Mouse (Mus musculus): ENCODE measurements around the gene Aph1b. TPM values are rescaled to one million over a fixed set of nuclear protein-coding genes. Genes with fewer than 3 reads are reported as not detected.
A peak's percentile ranks its signal among the peaks of the same experiment; 100 is the strongest.
"Not testable (repeated sequence)": the region's sequence is repeated elsewhere in the genome, so short reads cannot be mapped to it uniquely, and the experiment has no call there.

Aph1b gene
- 22.5 and 23.2 TPM in 2 replicates for polyA plus RNA-seq (2015; fragmentation: Nextera tagmentation; extraction: Ambion mirVana)

GRCm38 (mm10) chr9:66795464-66796324, at the start of gene Aph1b:
Gene Aph1b, minus strand, starts transcription at chr9:66795490.
- H3K27ac ChIP-seq: peak within 1 kb of the TSS; percentile 94
- peak within 1 kb of the TSS; percentile 67 for H3K4me3 ChIP-seq
- no peaks in the 10 kb centered on the region for H3K9me3 ChIP-seq
- H3K4me1 ChIP-seq (replicated peaks): peaks cover 12% of the 10 kb centered on the region
- peak; percentile 99 for ATAC-seq (ENCODE audit: low FRiP score)
- peak within 1 kb of the TSS; percentile 78 for H3K4me2 ChIP-seq
- WGBS: under 1% methylated on average over 42 of the region's 42 CpGs
- peak within 1 kb of the TSS; percentile 86 for H3K9ac ChIP-seq
- peaks cover under 1% of the 10 kb centered on the region; the same call in 1 of the 2 replicates for H3K36me3 ChIP-seq
- H3K27me3 ChIP-seq: no peaks in the 10 kb centered on the region

GRCm38 (mm10) chr9:66835097-66835480, 39.8 kb upstream of the Aph1b start:
- WGBS: 1% methylated on average over 24 of the region's 24 CpGs
- H3K4me3 ChIP-seq: peak overlapping the region; percentile 63
- peak overlapping the region; percentile 70 for H3K9ac ChIP-seq
- H3K27me3 ChIP-seq: peaks cover 12% of the 10 kb centered on the region
- peak; percentile 90 for ATAC-seq (ENCODE audit: low FRiP score)
- H3K27ac ChIP-seq: peak overlapping the region; percentile 19; the same call in 1 of the 2 replicates
- no peaks in the 10 kb centered on the region for H3K9me3 ChIP-seq
- peak overlapping the region; percentile 91 for H3K4me2 ChIP-seq
- peaks cover 15% of the 10 kb centered on the region for H3K4me1 ChIP-seq (replicated peaks)
- no peaks in the 10 kb centered on the region for H3K36me3 ChIP-seq

GRCm38 (mm10) chr9:66834318-66835096, 39.2 kb upstream of the Aph1b start, which contains the start of gene Aph1c:
Gene Aph1c, minus strand, starts transcription at chr9:66834726.
- Histone ChIP-seq H3K27me3 (peaks cover 12% of the 10 kb centered on the region), H3K9me3 (no peaks in the 10 kb centered on the region), H3K27ac (peak within 1 kb of the TSS; percentile 19), H3K4me3 (peak within 1 kb of the TSS; percentile 63), H3K9ac (peak within 1 kb of the TSS; percentile 70), H3K4me2 (peak within 1 kb of the TSS; percentile 91), H3K4me1 (replicated peaks) (peaks cover 15% of the 10 kb centered on the region), H3K36me3 (no peaks in the 10 kb centered on the region)
- ATAC-seq (ENCODE audit: low FRiP score): peak; percentile 100
- under 1% methylated on average over 58 of the region's 58 CpGs for WGBS

GRCm38 (mm10) chr9:66833851-66834250, 38.6 kb upstream of the Aph1b start:
- peak overlapping the region; percentile 70 for H3K9ac ChIP-seq

GRCm38 (mm10) chr9:66832366-66832908, 37.1 kb upstream of the Aph1b start:
- 71% methylated on average over 4 of the region's 4 CpGs for whole genome bisulfite sequencing
- no peak for ATAC-seq (ENCODE audit: low FRiP score)
- Histone ChIP-seq H3K4me3 (no peak overlapping the region), H3K4me2 (no peak overlapping the region), H3K27me3 (peaks cover 14% of the 10 kb centered on the region), H3K36me3 (no peaks in the 10 kb centered on the region; the same call in 1 of the 2 replicates), H3K27ac (no peak overlapping the region), H3K9me3 (no peaks in the 10 kb centered on the region), H3K9ac (no peak overlapping the region), H3K4me1 (replicated peaks) (peaks cover 15% of the 10 kb centered on the region)

More at GRCm38 (mm10) chr9:66833851-66834250, 38.6 kb upstream of the Aph1b start:
- Histone ChIP-seq H3K9me3 (no peaks in the 10 kb centered on the region), H3K4me1 (replicated peaks) (peaks cover 15% of the 10 kb centered on the region), H3K27ac (peak overlapping the region; percentile 6; the same call in 1 of the 2 replicates), H3K4me3 (peak overlapping the region; percentile 63), H3K27me3 (peaks cover 12% of the 10 kb centered on the region), H3K36me3 (no peaks in the 10 kb centered on the region), H3K4me2 (peak overlapping the region; percentile 91)
- WGBS: 15% methylated on average over 7 of the region's 7 CpGs
- no peak for ATAC-seq (ENCODE audit: low FRiP score)

GRCm38 (mm10) chr9:66825990-66826389, 30.7 kb upstream of the Aph1b start:
- Histone ChIP-seq H3K4me1 (replicated peaks) (no peaks in the 10 kb centered on the region), H3K9me3 (no peaks in the 10 kb centered on the region), H3K4me2 (no peak overlapping the region), H3K36me3 (no peaks in the 10 kb centered on the region; the same call in 1 of the 2 replicates), H3K27ac (no peak overlapping the region), H3K27me3 (0 out of 2 replicates have a peak, but pooled peaks cover 2% of the 10 kb centered on the region), H3K4me3 (no peak overlapping the region), H3K9ac (no peak overlapping the region)
- 52% methylated on average over 1 of the region's 1 CpGs for WGBS
- no peak for ATAC-seq (ENCODE audit: low FRiP score)

- not testable (repeated sequence) for H3K4me2 ChIP-seq; H3K27me3 ChIP-seq; H3K4me1 ChIP-seq (replicated peaks); H3K4me3 ChIP-seq; H3K9ac ChIP-seq; H3K27ac ChIP-seq; H3K36me3 ChIP-seq; H3K9me3 ChIP-seq; ATAC-seq (ENCODE audit: low FRiP score)
- no CpG with 5 or more reads among the region's 5 CpGs for WGBS
Measured at GRCm38 (mm10) chr9:66822255-66822654, 27.0 kb upstream of the Aph1b start.

- no peaks in the 10 kb centered on the region for H3K9me3 ChIP-seq
- H3K4me2 ChIP-seq: no peak overlapping the region
- no peak overlapping the region for H3K9ac ChIP-seq
- no peaks in the 10 kb centered on the region for H3K36me3 ChIP-seq
- H3K27ac ChIP-seq: no peak overlapping the region
- no peaks in the 10 kb centered on the region for H3K27me3 ChIP-seq
- no peaks in the 10 kb centered on the region for H3K4me1 ChIP-seq (replicated peaks)
- 85% methylated on average over 5 of the region's 5 CpGs for WGBS
- no peak for ATAC-seq (ENCODE audit: low FRiP score)
- no peak overlapping the region for H3K4me3 ChIP-seq
Measured at GRCm38 (mm10) chr9:66820996-66821395, 25.7 kb upstream of the Aph1b start.

GRCm38 (mm10) chr9:66813392-66813791, 18.1 kb upstream of the Aph1b start:
- Histone ChIP-seq H3K27ac (no peak overlapping the region), H3K4me1 (replicated peaks) (no peaks in the 10 kb centered on the region), H3K4me3 (no peak overlapping the region), H3K27me3 (no peaks in the 10 kb centered on the region), H3K4me2 (no peak overlapping the region), H3K9me3 (no peaks in the 10 kb centered on the region), H3K9ac (no peak overlapping the region), H3K36me3 (no peaks in the 10 kb centered on the region)
- ATAC-seq (ENCODE audit: low FRiP score): no peak
- 15% methylated on average over 2 of the region's 2 CpGs for WGBS

- not testable (repeated sequence) for H3K4me1 ChIP-seq (replicated peaks); H3K36me3 ChIP-seq; H3K27ac ChIP-seq; H3K9me3 ChIP-seq; ATAC-seq (ENCODE audit: low FRiP score)
- Histone ChIP-seq H3K4me3 (peak overlapping the region; percentile 35), H3K9ac (peak overlapping the region; percentile 61; the same call in 1 of the 2 replicates), H3K4me2 (peak overlapping the region; percentile 56), H3K27me3 (peaks cover 33% of the 10 kb centered on the region)
- 1% methylated on average over 30 of the region's 37 CpGs for WGBS
Measured at GRCm38 (mm10) chr9:66805951-66806350, 10.7 kb upstream of the Aph1b start.

- 63% methylated on average over 12 of the region's 12 CpGs for WGBS
- no peaks in the 10 kb centered on the region for H3K4me1 ChIP-seq (replicated peaks)
- no peaks in the 10 kb centered on the region for H3K9me3 ChIP-seq
- no peak overlapping the region for H3K4me2 ChIP-seq
- H3K9ac ChIP-seq: no peak overlapping the region
- no peaks in the 10 kb centered on the region for H3K36me3 ChIP-seq
- H3K4me3 ChIP-seq: no peak overlapping the region
- no peak overlapping the region for H3K27ac ChIP-seq
- ATAC-seq (ENCODE audit: low FRiP score): no peak
- peaks cover 29% of the 10 kb centered on the region for H3K27me3 ChIP-seq
Measured at GRCm38 (mm10) chr9:66801947-66802346, 6.7 kb upstream of the Aph1b start.

- Histone ChIP-seq H3K9ac (peak within 1 kb of the TSS; percentile 86), H3K27ac (peak within 1 kb of the TSS; percentile 94), H3K4me1 (replicated peaks) (peaks cover 12% of the 10 kb centered on the region), H3K4me2 (peak within 1 kb of the TSS; percentile 78), H3K4me3 (peak within 1 kb of the TSS; percentile 67), H3K36me3 (no peaks in the 10 kb centered on the region), H3K27me3 (peaks cover 3% of the 10 kb centered on the region; the same call in 1 of the 2 replicates), H3K9me3 (no peaks in the 10 kb centered on the region)
- WGBS: 77% methylated on average over 5 of the region's 5 CpGs
- no peak for ATAC-seq (ENCODE audit: low FRiP score)
Measured at GRCm38 (mm10) chr9:66796739-66797138, 1.4 kb upstream of the Aph1b start, which contains the start of gene Gm10647. Gene Gm10647, plus strand, starts transcription at chr9:66797039.

Data from hindbrain, embryonic 13.5 days (tissue).